Mouse (Mus musculus) stomach, postnatal 0 days (tissue): ENCODE data around the gene Tent5c.

ENCODE experiments used
- CTCF ChIP-seq: IDR thresholded peaks from 2 replicates; pipeline ENCODE4 v1.5.1; 2016; ENCODE audit warnings: antibody characterized with exemption, low read depth, mild to moderate bottlenecking, moderate library complexity
- EP300 ChIP-seq: optimal IDR thresholded peaks from 2 replicates; pipeline ENCODE3; 2016; ENCODE audit warnings: antibody characterized with exemption

DNA sequence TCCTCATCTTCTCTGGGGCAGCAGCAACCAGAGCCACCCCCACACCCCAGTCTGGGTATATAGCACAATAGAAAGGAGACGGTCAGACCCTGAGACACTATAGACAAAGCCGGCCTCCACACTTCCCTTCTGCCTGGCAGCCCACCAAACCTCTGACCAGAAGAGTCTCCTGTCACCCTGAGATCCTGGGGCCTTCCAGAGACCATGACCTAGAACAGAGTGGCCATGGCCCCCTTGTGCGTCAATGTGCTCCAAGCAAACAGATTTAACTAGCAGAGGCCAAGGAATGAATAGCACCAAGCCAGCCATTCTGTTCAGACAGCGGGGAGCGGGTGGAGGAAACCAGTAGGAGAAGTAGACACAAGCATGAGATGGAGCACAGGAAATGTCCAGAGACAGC, 59.0 kb downstream of the Tent5c start:
- TF ChIP-seq CTCF = no peak
- no peak for TF ChIP-seq EP300
